Mouse (Mus musculus) hindbrain, embryonic 13.5 days (tissue): ENCODE results near the gene Pex1. TPM values are rescaled to one million over a fixed set of nuclear protein-coding genes. Genes with fewer than 3 reads are reported as not detected.
A peak's percentile ranks its signal among the peaks of the same experiment; 100 is the strongest.
"Not testable (repeated sequence)": the region's sequence is repeated elsewhere in the genome, so short reads cannot be mapped to it uniquely, and the experiment has no call there.

Experiments used
- ATAC-seq: fragments of 200-750 bp; cut with Nextera tagmentation; 2 replicates; pipeline ENCODE4 v1.8.0; 2017; ENCODE audit warnings: moderate TSS enrichment; ENCODE audit not compliant: low FRiP score
- H3K27ac ChIP-seq: fragments of 300-500 bp; sonication (generic); 2 replicates; pipeline ENCODE4 v1.5.1; 2015; ENCODE audit warnings: inconsistent platforms, mild to moderate bottlenecking, moderate library complexity
- H3K27me3 ChIP-seq: fragments of 300-500 bp; sonication (generic); 2 replicates; pipeline ENCODE4 v1.6.1; 2015; ENCODE audit warnings: mild to moderate bottlenecking, inconsistent platforms
- H3K36me3 ChIP-seq: fragments of 300-500 bp; sonication (generic); 2 replicates; pipeline ENCODE4 v1.6.1; 2015; ENCODE audit warnings: mild to moderate bottlenecking, inconsistent platforms
- H3K4me1 ChIP-seq: fragments of 300-500 bp; sonication (generic); replicated peaks from 2 replicates; pipeline ENCODE4 v1.6.1; 2015; ENCODE audit warnings: inconsistent platforms
- H3K4me2 ChIP-seq: fragments of 300-500 bp; sonication (generic); 2 replicates; pipeline ENCODE4 v1.6.1; 2015; ENCODE audit warnings: inconsistent platforms, mild to moderate bottlenecking, moderate library complexity
- H3K4me3 ChIP-seq: fragments of 300-500 bp; sonication (generic); 2 replicates; pipeline ENCODE4 v1.5.1; 2015; ENCODE audit warnings: mild to moderate bottlenecking, inconsistent platforms
- H3K9ac ChIP-seq: fragments of 300-500 bp; sonication (generic); 2 replicates; pipeline ENCODE4 v1.6.1; 2015; ENCODE audit warnings: mild to moderate bottlenecking, inconsistent platforms
- H3K9me3 ChIP-seq: fragments of 300-500 bp; sonication (generic); 2 replicates; pipeline ENCODE4 v1.6.1; 2016; ENCODE audit warnings: inconsistent platforms
- WGBS: fragments of 180-500 bp; shearing (Covaris S2); methylation state at CpG from one replicate; pipeline ENCODE4 v1.1.7; 2015; 5-methylcytosine and 5-hydroxymethylcytosine counted together
- polyA plus RNA-seq: library from polyadenylated mRNA; unstranded; fragments of >200 nt; fragmentation: Nextera tagmentation; extraction: Ambion mirVana; gene quantifications from 2 replicates; pipeline ENCODE4 v1.2.1, GENCODE M21; 2015

Pex1 gene
- polyA plus RNA-seq, 1 experiment from 2014 or later: 26.9 TPM

DNA sequence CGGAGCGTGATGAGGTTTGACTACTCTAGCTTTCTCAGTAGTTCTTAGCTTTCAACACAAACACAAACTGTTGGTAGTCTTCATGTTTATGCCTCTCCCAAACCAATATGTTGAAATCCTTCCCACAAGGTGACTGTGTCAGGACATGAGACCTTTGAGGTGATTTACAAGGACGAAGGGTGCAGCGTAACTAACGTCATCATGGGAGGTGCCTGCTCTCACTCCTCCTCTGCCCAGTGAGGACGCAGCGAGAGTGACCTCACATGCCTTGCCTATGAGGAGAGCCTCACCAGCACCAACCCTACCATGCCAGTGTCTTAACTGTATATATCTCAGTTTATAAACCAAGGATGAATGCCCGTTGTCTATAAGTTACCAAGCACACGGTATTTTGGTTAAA lies 11.2 kb downstream of the Pex1 start:
- Histone ChIP-seq H3K4me3 (no peak overlapping the region), H3K27me3 (no peaks in the 10 kb centered on the region), H3K36me3 (peaks cover 64% of the 10 kb centered on the region), H3K4me1 (no peaks in the 10 kb centered on the region), H3K9me3 (no peaks in the 10 kb centered on the region), H3K27ac (no peak overlapping the region), H3K9ac (no peak overlapping the region), H3K4me2 (no peak overlapping the region)
- ATAC-seq: no peak
- WGBS: 97% methylated on average over 9 of the region's 9 CpGs

- H3K9ac ChIP-seq: no peak overlapping the region
Measured at GRCm38 (mm10) chr5:3609241-3609640, 13.4 kb downstream of the Pex1 start.

GRCm38 (mm10) chr5:3611835-3612234 lies 16.0 kb downstream of the Pex1 start:
- H3K4me3 ChIP-seq, H3K4me1 ChIP-seq, H3K4me2 ChIP-seq, H3K9ac ChIP-seq, H3K27me3 ChIP-seq, ATAC-seq, H3K27ac ChIP-seq, H3K9me3 ChIP-seq: not testable (repeated sequence)
- peaks cover 65% of the 10 kb centered on the region for H3K36me3 ChIP-seq
- 96% methylated on average over 2 of the region's 2 CpGs for WGBS

More at GRCm38 (mm10) chr5:3609241-3609640, 13.4 kb downstream of the Pex1 start:
- no peak overlapping the region for H3K4me3 ChIP-seq
- no peaks in the 10 kb centered on the region for H3K9me3 ChIP-seq
- ATAC-seq: no peak
- H3K27me3 ChIP-seq: no peaks in the 10 kb centered on the region
- H3K4me2 ChIP-seq: no peak overlapping the region
- peaks cover 68% of the 10 kb centered on the region for H3K36me3 ChIP-seq
- H3K4me1 ChIP-seq: no peaks in the 10 kb centered on the region
- 96% methylated on average over 7 of the region's 7 CpGs for WGBS
- no peak overlapping the region for H3K27ac ChIP-seq

DNA sequence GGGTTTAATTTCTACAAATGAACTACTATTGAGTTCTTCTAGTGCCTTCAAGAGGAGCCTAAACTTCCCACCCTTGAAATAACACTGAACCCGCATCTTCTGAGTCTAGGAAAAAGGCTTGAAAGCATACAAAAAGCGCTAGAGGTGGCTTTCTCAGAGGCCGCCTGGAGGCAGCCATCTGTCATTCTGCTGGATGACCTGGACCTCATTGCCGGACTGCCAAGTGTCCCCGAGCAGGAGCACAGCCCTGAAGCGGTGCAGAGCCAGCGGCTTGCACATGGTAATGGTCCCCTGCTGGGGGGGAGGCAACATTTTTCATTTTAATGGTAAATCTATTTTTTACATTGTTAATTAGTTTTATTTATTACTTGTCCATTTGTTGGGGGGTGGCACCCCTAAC lies 24.6 kb downstream of the Pex1 start:
- no peak overlapping the region for H3K27ac ChIP-seq
- no peak overlapping the region for H3K4me3 ChIP-seq
- 80% methylated on average over 7 of the region's 7 CpGs for WGBS
- no peaks in the 10 kb centered on the region for H3K27me3 ChIP-seq
- ATAC-seq: no peak
- no peak overlapping the region for H3K9ac ChIP-seq
- no peaks in the 10 kb centered on the region for H3K9me3 ChIP-seq
- H3K4me2 ChIP-seq: no peak overlapping the region
- H3K4me1 ChIP-seq: no peaks in the 10 kb centered on the region
- H3K36me3 ChIP-seq: peaks cover 78% of the 10 kb centered on the region

- Histone ChIP-seq H3K9ac (no peak overlapping the region), H3K27ac (no peak overlapping the region), H3K9me3 (no peaks in the 10 kb centered on the region), H3K27me3 (no peaks in the 10 kb centered on the region), H3K36me3 (peaks cover 68% of the 10 kb centered on the region), H3K4me1 (no peaks in the 10 kb centered on the region), H3K4me3 (no peak overlapping the region), H3K4me2 (no peak overlapping the region)
- ATAC-seq: no peak
- 95% methylated on average over 5 of the region's 5 CpGs for WGBS
Measured at GRCm38 (mm10) chr5:3630055-3630454, 34.2 kb downstream of the Pex1 start.

- ATAC-seq: no peak
- Histone ChIP-seq H3K9me3 (no peaks in the 10 kb centered on the region), H3K4me1 (no peaks in the 10 kb centered on the region), H3K27ac (no peak overlapping the region), H3K9ac (no peak overlapping the region), H3K4me2 (no peak overlapping the region), H3K36me3 (peaks cover 62% of the 10 kb centered on the region), H3K27me3 (no peaks in the 10 kb centered on the region), H3K4me3 (no peak overlapping the region)
- WGBS: 53% methylated on average over 16 of the region's 16 CpGs
Measured at GRCm38 (mm10) chr5:3631512-3632271, 35.8 kb downstream of the Pex1 start.

DNA sequence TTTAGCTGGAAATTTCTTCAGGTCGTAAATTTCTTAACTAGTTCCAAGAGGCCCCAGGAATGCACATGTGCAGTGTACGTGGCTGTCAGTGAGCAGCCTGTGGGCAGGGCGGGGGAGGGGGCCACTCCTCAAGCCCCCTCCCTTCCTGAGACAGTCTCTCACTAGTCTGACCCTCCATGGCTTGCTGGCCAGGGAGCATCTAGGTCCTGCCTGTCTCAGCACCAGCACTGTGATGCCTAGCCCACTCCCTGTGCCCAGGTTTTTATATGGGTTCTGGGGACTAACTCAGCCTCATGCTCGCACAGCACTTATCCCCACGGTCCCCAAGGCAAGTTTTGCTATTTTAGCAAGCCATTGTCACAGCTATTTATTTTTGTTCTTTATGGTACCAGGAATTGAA lies 36.4 kb downstream of the Pex1 start:
- Histone ChIP-seq H3K9me3 (no peaks in the 10 kb centered on the region), H3K4me3 (no peak overlapping the region), H3K4me2 (no peak overlapping the region), H3K4me1 (no peaks in the 10 kb centered on the region), H3K9ac (no peak overlapping the region), H3K27me3 (no peaks in the 10 kb centered on the region), H3K36me3 (peaks cover 57% of the 10 kb centered on the region), H3K27ac (no peak overlapping the region)
- no peak for ATAC-seq
- WGBS: 89% methylated on average over 5 of the region's 5 CpGs

GRCm38 (mm10) chr5:3633315-3633714 lies 37.4 kb downstream of the Pex1 start:
- WGBS: 95% methylated on average over 13 of the region's 13 CpGs
- H3K4me1 ChIP-seq: no peaks in the 10 kb centered on the region
- H3K4me2 ChIP-seq: no peak overlapping the region
- H3K36me3 ChIP-seq: peaks cover 54% of the 10 kb centered on the region
- H3K4me3 ChIP-seq: no peak overlapping the region
- no peaks in the 10 kb centered on the region for H3K9me3 ChIP-seq
- H3K27me3 ChIP-seq: no peaks in the 10 kb centered on the region
- no peak for ATAC-seq
- no peak overlapping the region for H3K9ac ChIP-seq
- H3K27ac ChIP-seq: no peak overlapping the region

DNA sequence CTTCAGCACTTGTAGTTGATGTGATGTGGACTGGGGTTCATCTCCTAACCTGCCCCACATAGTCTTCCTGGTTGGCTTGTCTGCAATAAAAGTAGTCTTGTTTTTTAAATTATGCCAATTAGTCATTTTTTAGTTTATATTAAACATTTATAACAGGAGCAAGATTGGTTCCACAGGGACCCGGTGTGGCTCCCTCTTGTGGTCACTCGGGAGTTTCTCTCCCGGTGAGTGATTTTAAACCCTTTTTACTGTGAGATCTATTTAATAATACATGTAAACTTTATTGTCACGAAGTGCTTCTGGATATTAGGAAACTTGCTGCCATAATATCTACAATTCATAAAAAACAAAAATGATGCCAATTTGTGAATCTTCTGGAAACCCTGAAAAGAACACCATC lies 38.1 kb downstream of the Pex1 start:
- Histone ChIP-seq H3K4me2 (no peak overlapping the region), H3K4me3 (no peak overlapping the region), H3K27me3 (no peaks in the 10 kb centered on the region), H3K27ac (no peak overlapping the region), H3K9me3 (no peaks in the 10 kb centered on the region), H3K9ac (no peak overlapping the region), H3K4me1 (no peaks in the 10 kb centered on the region), H3K36me3 (peaks cover 53% of the 10 kb centered on the region)
- 74% methylated on average over 4 of the region's 4 CpGs for WGBS
- no peak for ATAC-seq

DNA sequence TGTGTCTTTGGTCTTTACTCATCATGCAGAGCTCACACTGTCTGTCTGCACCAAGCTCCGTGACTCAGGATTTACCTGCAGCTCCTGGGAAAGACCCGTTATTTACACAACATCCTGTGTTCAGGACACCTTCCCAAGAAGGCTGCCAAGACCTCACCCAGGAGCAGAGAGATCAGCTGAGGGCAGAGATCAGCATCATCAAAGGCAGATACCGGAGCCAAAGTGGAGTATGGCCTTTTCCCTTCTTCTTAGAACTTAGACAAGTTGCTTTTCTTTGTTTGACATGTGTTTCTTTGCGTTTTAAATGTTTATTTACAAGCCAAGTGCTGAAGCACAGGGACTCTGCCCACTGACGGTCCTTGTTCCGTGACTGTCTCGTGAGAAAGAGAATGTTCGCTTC lies 39.4 kb downstream of the Pex1 start:
- ATAC-seq: no peak
- Histone ChIP-seq H3K27ac (no peak overlapping the region), H3K9me3 (no peaks in the 10 kb centered on the region), H3K9ac (no peak overlapping the region), H3K4me1 (no peaks in the 10 kb centered on the region), H3K4me3 (no peak overlapping the region), H3K36me3 (peaks cover 50% of the 10 kb centered on the region), H3K4me2 (no peak overlapping the region), H3K27me3 (no peaks in the 10 kb centered on the region)
- 88% methylated on average over 8 of the region's 8 CpGs for WGBS

- Histone ChIP-seq H3K9me3 (no peaks in the 10 kb centered on the region), H3K36me3 (peaks cover 37% of the 10 kb centered on the region), H3K4me1 (peaks cover 16% of the 10 kb centered on the region), H3K27me3 (no peaks in the 10 kb centered on the region), H3K4me3 (no peak overlapping the region), H3K4me2 (no peak overlapping the region), H3K27ac (no peak overlapping the region), H3K9ac (no peak overlapping the region)
- no peak for ATAC-seq
- 96% methylated on average over 6 of the region's 6 CpGs for WGBS
Measured at GRCm38 (mm10) chr5:3644621-3645020, 48.8 kb downstream of the Pex1 start.

- Histone ChIP-seq H3K9ac (no peak overlapping the region), H3K27me3 (no peaks in the 10 kb centered on the region), H3K27ac (no peak overlapping the region), H3K4me3 (no peak overlapping the region), H3K36me3 (peaks cover 34% of the 10 kb centered on the region), H3K9me3 (no peaks in the 10 kb centered on the region), H3K4me1 (peaks cover 16% of the 10 kb centered on the region), H3K4me2 (no peak overlapping the region)
- 85% methylated on average over 6 of the region's 6 CpGs for WGBS
- no peak for ATAC-seq
Measured at GRCm38 (mm10) chr5:3645326-3645725, 49.5 kb downstream of the Pex1 start.

- no peaks in the 10 kb centered on the region for H3K9me3 ChIP-seq
- peak overlapping the region; percentile 94 for H3K4me3 ChIP-seq
- peaks cover 24% of the 10 kb centered on the region for H3K36me3 ChIP-seq
- H3K27ac ChIP-seq: no peak overlapping the region
- peak overlapping the region; percentile 88 for H3K9ac ChIP-seq
- WGBS: 32% methylated on average over 6 of the region's 6 CpGs
- H3K27me3 ChIP-seq: no peaks in the 10 kb centered on the region
- H3K4me1 ChIP-seq: peaks cover 16% of the 10 kb centered on the region
- H3K4me2 ChIP-seq: peak overlapping the region; percentile 61
- ATAC-seq: no peak
Measured at GRCm38 (mm10) chr5:3646539-3646938, 50.7 kb downstream of the Pex1 start.
